Mouse (Mus musculus): ENCODE results near the gene Abhd16b.
A peak's percentile ranks its signal among the peaks of the same experiment; 100 is the strongest.
"Not testable (repeated sequence)": the region's sequence is repeated elsewhere in the genome, so short reads cannot be mapped to it uniquely, and the experiment has no call there.

The Abhd16b gene

DNA sequence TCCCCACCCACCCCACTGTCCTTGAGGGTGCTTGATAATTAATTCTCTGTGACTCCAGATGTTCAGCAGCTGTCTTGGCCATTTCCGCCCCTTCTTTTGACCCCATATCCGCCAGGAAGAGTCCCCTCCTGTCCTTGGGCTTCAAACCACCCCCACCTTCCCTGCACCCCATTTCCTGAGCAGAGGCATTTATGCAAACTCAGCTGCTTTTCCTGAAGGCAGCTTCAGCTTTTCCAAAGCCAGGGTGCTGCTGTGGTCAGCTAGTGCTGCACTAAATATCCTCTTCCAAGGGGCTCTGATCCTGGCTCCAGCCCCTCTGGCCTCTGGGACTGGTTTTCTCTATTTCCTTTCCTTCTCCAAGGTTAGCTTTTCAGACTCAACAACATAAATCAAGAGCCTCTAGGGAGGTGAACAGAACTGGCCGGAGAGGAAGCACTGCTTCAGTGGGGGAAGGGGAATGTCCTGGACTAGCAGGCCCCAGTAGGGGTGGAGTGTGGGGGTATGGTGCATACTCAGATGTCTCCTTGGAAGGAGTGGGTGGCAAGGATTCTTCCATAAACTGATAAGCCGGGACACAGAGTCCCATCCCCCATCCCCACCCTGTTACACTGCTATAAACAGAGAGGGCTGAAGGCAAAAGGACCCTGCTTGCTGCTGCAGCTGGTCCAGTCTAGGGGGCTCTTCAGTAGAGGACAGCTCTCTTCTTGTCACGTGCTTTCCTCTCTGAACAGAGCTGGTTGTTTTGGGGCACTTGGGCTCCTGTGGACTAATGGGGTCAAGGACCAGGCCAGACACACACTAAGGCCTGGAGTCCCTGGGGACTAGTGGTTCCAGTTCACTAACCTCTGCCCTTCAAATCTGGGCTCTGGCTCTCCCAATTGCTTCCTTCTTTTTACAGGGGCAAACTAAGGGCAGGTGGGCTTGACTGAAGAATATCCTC is 5.4 kb upstream of the Abhd16b start:
- no peak for DNase-seq (ENCODE audit: extremely low read depth, low read depth)

DNA sequence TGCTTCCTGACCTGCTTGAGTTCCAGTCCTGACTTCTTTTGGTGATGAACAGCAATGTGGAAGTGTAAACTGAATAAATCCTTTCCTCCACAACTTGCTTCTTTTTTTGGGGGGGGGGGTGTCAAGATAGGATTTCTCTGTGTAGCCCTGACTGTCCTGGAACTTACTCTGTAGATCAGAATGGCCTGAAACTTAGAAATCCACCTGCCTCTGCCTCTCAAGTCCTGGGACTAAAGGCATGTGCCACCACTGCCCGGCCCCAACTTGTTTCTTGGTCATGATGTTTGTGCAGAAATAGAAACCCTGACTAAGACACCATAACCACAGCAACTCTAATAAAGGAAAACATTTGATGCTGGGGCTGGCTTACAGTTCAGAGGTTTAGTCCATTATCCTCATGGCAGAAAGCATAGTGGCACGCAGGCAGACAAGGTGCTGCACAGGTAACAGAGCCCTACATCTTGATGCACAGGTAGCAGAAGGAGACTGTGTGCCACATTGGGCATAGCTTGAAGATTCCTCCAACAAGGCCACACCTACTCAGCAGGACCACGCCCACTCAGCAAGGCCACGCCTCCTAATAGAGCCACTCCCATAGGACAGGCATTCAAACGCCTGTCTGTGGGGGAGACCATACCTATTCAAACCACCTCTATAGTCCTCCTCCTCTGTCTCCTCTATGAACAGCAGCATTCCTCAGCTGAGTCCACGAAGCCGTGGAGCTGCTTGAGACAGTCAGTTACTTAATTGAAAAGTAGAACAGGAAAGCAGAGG is 1.4 kb upstream of the Abhd16b start:
- peak; percentile 57 for DNase-seq (ENCODE audit: extremely low read depth, low read depth)

DNA sequence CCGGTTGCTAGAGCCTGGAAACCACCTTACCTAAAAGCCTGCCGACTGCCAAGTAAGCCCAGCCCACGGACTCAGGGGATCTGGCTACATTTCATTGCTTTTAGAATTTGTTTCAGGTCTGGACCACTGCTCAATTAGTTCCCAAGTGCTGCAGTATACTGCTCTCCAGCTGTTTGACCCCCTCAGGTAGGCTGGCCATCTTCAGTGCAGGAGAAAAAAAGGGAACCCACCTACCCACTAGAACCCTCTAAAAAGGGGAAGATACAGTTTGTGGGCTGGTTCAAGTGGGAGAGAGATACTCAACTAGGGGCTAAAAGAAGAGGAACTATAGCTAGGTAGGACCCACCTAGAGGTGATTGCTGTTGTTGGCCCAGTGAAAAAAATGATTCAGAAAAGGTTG is 800 bp upstream of the Abhd16b start:
- DNase-seq (ENCODE audit: extremely low read depth, low read depth) = peak; percentile 59

DNA sequence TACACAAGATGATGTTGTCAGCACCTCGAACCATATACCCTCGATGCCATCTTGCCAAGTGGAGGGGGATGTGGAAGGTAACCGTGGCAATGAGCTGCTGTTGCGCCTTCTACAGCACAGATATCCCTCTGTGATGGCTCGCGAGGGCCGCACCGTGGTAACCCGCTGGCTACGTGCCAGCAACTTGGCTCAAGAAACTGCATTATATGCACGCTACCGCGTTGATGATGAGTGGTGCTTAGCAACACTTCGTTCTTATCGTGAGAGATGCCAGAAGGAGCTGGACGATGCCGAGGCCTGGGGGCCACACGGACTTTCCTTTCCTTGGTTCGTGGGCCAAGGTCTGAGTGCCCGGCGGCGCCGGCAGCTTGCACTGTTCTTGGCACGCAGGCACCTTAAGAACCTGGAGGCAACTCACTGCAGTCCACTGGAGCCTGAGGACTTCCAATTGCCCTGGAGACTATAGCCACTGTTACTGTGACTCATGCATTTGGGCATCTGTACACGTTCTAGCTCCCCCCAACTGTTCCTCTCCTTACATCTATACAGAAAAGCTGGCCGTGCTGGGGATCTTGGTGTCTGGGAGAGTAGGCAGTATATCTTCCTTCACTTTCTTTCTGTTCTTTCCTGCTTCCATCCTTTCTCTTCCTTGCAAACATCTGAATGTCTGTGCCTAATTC is 1.4 kb downstream of the Abhd16b start:
- no peak for DNase-seq (ENCODE audit: extremely low read depth, low read depth)

DNA sequence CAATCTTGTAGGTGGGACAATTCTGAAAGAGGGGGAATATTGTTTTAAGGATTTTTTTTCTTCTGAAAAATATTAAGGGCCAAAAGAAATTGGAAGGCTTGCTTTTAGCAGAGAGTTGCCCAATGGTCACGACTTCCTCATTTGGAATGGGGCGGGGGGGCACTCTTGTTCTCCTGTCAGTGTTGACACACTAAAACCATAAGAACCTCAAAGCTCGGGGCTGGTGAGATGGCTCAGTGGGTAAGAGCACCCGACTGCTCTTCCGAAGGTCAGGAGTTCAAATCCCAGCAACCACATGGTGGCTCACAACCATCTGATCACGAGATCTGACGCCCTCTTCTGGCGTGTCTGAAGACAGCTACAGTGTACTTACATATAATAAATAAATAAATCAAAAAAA is 2.8 kb downstream of the Abhd16b start:
- not testable (repeated sequence) for DNase-seq (ENCODE audit: extremely low read depth, low read depth)

DNA sequence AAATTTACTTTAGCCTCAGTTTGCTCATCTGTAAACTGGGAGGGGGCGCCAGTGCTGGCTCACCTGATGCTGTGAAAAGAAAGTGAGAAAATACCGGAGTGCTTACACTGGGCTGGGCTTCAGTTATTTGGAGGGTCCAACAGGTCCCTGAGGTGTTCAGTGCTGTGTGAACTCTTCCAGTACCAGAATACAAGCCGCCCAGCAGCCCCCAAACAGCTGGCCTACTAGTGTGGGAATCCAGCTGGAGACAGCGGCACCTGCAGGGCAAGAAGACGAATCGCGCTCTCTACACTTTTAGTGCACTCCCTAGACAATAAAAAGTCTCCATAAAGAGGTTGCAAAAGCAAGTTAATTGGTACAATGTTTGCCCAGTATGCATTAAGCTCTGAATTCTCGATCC is 3.3 kb downstream of the Abhd16b start:
- peak; percentile 62 for DNase-seq (ENCODE audit: extremely low read depth, low read depth)

DNA sequence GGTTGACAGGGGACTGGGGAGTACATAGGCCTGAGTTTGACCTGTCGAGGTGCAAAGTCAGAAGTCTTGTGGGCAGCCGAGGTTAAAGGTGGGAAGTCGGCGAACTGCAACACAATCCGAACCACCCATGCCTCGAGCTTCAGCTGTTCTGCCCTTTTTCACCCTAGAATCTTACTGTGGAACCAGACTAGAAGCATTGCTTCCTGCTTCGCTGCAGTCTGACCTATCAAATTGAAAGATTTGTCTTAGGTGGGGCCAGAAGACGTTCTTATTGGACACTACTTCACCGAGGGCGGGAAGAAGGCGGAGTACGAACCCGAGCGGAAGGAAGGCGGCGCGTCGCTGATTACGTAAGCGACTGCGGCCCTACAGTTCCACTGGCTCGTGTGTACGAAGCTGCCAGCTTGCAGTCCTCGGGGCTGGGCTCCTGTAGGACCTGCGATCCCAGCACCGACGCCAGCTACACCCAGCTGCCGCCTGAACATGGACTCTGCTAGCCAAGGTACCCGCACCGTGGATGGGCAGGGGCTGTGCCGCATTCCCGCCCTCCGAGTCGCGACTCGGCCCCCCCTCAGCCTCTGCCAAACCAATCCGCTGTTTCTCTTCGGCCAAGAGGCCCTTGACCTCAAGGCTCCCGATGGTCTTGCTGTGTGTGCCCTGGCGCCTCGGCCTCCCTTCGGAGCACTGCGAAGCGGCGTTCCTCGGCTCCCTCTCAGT is 4.0 kb downstream of the Abhd16b start, which contains the start of gene Tpd52l2:
Gene Tpd52l2 (plus strand): TSS at position 312 of the 717 bp plus-strand sequence.
- peak; percentile 97 for DNase-seq (ENCODE audit: extremely low read depth, low read depth)

DNA sequence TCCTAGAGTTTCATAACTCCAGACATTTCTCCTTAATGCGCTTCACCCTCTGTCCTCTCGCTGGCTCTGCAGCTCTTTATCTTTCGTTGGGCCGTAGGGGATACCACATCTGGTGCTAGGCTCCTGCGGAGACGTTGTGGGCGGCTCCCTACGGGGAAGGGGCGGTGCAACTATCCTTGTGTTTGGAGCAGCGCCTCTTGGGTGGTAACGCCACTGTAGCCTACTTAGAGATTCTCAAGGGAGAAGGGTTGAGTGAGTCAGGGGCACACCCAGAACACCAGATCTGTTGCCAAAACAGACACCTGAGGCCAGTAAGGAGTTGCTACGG is 4.5 kb downstream of the Abhd16b start:
- DNase-seq (ENCODE audit: extremely low read depth, low read depth) = peak; percentile 74

DNA sequence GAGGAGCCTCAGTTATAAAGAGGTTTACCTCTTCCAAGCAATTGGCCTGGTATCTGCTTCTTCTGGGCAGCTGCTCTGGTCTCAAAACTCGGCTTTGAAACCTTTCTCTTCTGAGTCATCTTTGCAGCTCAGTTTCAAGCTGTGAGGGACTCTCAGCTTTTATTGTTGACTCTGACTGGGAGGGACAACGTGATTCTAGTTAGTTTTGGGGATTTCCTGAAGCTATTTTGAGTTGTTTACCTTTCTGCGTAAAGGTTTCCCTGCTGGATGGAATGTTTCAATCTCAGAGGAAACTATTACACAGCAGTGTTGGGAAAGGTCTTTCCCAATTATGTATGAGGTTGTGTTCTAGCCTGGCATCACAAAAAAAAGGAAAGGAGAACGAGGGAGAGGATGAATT is 5.6 kb downstream of the Abhd16b start:
- no peak for DNase-seq (ENCODE audit: extremely low read depth, low read depth)

DNA sequence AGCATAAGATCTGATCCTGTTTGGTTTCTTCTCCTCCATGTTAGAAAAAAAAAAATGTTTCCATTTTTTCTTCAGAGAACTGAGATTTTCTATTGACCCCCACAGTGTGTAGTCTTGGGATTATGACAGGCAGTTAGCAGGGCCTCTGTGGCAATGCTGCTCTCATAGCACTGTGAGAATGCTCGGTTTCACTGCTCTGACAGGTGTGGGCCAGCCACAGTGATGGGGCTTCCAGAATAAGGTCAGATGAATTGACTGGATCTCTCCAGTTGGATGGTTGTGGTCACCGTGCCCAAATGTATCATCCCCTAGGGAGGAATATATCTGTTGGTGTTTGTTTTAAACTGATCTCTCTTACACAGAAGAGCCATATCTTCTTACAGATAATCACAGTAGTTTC is 16.2 kb downstream of the Abhd16b start:
- DNase-seq (ENCODE audit: extremely low read depth, low read depth) = no peak

DNA sequence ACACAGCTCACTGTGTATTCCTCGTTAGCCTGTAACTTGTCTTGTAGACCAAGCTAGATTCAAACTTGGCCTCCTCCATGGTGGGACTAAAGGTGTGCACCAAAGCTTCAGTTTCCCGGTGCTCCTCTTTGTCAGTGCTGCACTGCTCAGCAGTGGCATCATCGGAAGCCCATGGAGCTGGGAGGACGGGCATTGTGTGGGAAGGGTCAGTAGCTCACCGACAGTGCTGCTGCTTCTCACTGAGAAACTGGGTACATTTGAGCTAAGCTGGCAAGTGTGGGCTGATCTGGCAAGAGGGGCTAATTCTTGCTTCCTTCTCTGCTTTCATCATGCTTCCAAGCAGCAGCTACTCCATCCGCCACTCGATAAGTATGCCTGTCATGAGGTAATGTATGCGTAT is 18.2 kb downstream of the Abhd16b start:
- DNase-seq (ENCODE audit: extremely low read depth, low read depth) = no peak

DNA sequence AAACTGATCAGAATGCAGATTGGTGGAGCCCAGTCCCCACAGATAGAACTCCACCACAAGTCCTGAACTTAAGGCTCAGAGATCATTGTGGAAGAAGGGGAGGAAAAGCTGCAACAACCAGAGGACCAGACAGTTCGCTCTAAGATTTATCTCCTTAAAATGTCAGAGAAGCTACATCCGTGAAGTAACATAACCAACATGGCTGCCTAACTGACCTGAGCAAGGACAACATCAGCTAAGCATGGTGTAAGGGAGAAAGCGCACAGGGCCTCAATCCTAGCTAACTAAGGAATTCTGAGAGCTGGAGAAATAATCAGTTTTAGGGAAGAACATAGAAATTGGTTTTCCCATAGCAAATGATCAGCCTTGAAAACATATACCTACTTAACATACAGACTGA is 26.2 kb downstream of the Abhd16b start:
- DNase-seq (ENCODE audit: extremely low read depth, low read depth) = no peak

DNA sequence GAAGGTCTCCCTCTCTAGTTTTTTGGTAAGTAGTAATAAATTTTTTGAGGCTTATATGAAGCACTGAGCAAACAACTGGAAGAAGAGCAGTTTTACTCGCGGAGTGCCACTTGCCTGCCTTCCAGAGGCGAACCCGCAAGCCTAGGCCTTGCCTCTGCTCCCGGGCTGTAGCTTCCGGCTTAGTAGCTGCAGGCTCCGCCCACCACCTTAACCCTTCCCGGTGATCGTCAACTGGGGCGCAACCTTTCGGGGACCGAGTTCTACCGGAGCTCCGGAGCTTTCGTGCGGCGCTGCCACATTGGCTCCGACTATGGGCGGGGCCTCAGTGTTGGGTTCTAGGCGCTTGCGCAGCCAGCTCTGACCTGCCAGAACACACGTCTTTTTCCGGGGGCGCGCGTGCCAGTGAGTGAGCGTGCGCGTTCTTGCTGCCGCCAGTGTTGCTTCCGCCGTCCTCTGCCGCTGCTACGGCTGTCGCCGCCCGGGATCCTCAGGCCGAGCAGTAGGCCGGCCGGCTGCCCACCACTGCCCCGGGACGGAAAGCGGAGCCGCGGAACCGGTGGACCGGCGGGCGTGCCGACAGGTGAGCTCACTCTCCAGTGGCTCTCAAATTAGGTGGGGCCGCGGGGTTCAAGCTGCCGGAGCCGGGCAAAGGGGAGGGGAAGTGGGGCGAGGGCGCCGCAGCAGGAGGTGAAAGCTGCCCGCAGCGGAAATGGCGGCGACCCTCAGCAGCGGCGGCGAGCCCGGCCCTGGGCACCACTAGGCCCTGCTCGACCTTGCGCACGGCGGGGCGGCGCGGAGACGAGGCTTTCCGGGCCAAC is 27.3 kb downstream of the Abhd16b start, which contains the start of gene Dnajc5:
Gene Dnajc5 (plus strand): TSS at position 368 of the 818 bp plus-strand sequence.
- DNase-seq (ENCODE audit: extremely low read depth, low read depth) = peak; percentile 93

DNA sequence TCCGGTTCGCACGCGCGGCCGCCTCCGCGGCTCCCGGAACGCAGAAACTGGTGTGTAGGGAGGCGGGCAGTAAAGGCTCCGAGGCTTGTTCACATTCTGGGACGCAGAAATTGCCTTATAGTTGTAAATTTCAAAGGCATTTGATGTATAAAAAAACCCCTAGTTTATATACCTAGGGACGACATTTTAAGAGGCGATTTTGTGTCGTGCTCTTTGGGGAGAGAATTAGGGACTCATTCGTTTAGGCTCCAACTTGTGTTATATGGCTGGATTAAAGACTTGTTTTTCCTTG is 27.9 kb downstream of the Abhd16b start:
- no peak for DNase-seq (ENCODE audit: extremely low read depth, low read depth)

DNA sequence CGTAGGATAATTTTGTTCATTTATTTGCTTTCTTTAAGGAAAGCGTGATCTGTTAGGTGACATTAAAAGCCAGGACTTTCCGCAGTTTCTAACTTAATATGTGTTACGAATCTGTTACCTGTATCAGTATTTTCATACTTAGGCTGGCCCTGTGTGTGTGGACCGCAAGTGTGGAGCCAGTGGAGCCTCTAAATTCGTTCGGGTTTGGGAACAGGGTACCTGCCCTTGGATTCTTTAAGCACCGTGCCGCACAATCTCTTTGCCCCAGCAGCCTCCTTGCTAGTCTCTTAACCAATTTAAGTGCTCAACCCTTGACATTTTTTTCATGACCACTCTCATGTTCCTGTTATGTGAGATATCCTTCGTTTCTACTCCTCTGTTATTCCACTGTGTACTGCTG is 28.5 kb downstream of the Abhd16b start:
- DNase-seq (ENCODE audit: extremely low read depth, low read depth) = no peak

DNA sequence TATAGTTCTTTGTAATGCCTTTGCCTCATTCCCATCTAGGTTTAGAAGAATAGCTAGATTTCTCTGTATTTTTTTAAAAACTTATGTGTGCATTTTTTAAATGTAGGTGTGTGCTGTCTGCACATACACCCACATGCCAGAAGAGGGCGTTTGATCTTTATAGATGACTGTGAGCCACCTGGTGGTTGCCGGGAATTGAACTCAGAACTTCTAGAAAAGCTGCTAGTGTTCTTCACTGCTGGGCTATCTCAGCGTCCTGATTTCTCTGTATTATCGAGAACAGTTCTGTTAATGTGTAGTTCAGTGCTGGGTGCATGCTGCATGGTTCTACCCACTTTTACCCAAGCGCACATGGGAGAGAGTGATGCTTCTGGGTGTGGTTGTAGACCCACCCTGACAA is 29.8 kb downstream of the Abhd16b start:
- no peak for DNase-seq (ENCODE audit: extremely low read depth, low read depth)

DNA sequence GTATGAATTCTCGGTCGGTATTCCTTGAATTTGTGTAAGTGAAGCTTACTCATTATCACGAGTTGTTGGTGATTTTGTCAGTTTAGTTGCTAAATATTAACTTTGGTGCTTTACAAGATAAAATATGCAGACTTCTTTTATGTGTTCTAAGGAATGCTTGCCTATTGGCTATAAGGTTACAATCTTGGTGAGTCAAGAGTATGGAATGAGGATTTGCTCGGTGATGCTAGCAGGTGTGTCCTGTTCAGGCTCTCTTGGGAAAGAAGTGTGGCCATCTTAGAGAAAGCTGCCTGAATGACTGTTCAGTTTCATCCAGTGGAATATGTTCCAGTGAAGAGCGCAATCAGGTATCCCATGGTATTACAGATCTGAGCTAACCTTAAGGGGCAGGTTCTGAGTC is 32.5 kb downstream of the Abhd16b start:
- no peak for DNase-seq (ENCODE audit: extremely low read depth, low read depth)

DNA sequence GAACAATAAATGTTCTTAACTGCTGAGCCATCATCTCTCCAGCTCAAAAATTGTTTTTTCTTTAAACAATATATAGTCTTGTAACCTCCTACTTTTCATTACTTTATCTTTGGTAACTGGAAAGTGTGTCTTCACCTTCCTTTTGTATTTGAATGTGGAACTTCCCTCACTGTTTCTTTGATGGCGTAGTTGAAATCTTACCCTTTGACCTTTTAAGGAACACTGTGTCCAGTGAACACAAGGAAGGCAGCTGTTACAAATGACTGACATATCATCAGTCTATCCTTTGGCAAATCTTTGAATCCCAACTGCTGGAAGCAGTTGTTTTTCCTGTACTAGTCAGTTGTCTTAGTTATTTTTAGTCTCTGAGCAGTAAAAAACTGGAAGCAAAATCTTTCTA is 36.1 kb downstream of the Abhd16b start:
- DNase-seq (ENCODE audit: extremely low read depth, low read depth) = no peak

DNA sequence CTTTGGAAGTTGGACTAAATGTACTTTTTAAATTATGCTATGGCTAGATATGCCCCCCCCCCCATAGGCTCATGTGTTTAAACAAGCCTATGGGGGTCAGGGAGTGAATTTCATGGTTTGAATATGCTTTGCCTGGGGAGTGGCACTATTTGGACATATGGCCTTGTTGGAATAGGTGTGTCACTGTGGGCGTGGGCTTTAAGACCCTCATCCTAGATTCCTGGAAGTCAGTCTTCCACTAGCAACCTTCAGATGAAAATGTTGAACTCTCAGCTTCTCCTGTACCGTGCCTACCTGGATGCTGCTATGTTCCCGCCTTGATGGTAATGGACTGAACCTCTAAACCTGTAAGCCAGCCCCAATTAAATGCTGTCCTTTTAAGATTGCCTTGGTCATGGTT is 39.6 kb downstream of the Abhd16b start:
- DNase-seq (ENCODE audit: extremely low read depth, low read depth) = no peak

DNA sequence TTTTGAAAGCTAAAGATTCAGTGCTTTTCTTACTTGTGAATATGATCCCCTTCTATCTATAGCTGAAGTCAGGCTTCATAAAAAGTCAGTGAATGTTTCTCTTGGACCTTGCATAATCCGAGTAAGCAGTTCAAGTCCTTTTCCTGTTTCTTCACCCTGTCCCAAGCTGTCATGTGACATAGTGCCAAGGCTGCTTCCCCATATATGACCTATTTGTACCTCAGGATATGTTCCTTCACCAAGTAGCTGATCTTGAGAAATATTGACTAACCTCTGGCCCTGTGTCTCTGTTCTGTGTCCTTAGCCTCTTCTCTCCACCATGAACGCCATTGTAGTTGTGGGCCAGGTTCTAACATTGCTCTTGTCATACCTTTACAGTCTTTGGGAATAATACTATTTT is 43.4 kb downstream of the Abhd16b start:
- DNase-seq (ENCODE audit: extremely low read depth, low read depth) = no peak
